ENCODE assay signal across 32 mouse cellular contexts in genomic region chr3:137151431-137151830, GRCm38 (mm10).
A peak's percentile ranks its signal among the peaks of the same experiment; 100 is the strongest.
DNase-seq lines count a peak whose midpoint lies in the region; ATAC-seq lines count a peak whose summit lies in the region.
"Had no signal": no experiment of that assay in that cellular context is flagged by ENCODE, and none has a peak within 500 bp of the region (broad histone marks: within the 10 kb centered on the region; RNA-seq: fewer than 3 reads in every experiment).

No protein-coding gene starts in this region.

- H3K9me3 ChIP-seq in hindbrain, embryonic 16.5 days (ENCODE audit: control insufficient read depth, low read length): no peaks in the 10 kb centered on the region
- H3K9me3 ChIP-seq: embryonic facial prominence, embryonic 10.5 days; embryonic facial prominence, embryonic 13.5 days; heart, embryonic 12.5 days; heart, embryonic 15.5 days; hindbrain, embryonic 10.5 days; hindbrain, embryonic 13.5 days had no signal

- no peak overlapping the region for H3K9ac ChIP-seq in hindbrain, embryonic 16.5 days (ENCODE audit: low read depth, low read length)
- H3K9ac ChIP-seq: embryonic facial prominence, embryonic 13.5 days; forebrain, postnatal 0 days; heart, embryonic 12.5 days; heart, embryonic 15.5 days; hindbrain, embryonic 13.5 days had no signal

- no peak overlapping the region for H3K4me2 ChIP-seq in hindbrain, embryonic 16.5 days (ENCODE audit: low read length)
- H3K4me2 ChIP-seq: embryonic facial prominence, embryonic 13.5 days; hindbrain, embryonic 13.5 days had no signal

- no peak for ATAC-seq in hindbrain, embryonic 16.5 days
- ATAC-seq: CD4-positive, CD25-positive, alpha-beta regulatory T cell, adult 4 months; forebrain, embryonic 14.5 days; forebrain, postnatal 0 days; hindbrain, postnatal 0 days; inflammation-experienced regulatory T-cells, adult 6 months; intestine, embryonic 16.5 days had no signal

- no peak overlapping the region for H3K4me3 ChIP-seq in hindbrain, embryonic 16.5 days (ENCODE audit: low read length)
- H3K4me3 ChIP-seq: embryonic facial prominence, embryonic 10.5 days; embryonic facial prominence, embryonic 13.5 days; heart, embryonic 12.5 days; heart, embryonic 15.5 days; hindbrain, embryonic 10.5 days; hindbrain, embryonic 13.5 days had no signal

- WGBS in hindbrain, embryonic 16.5 days: 90% methylated on average over 1 of the region's 1 CpGs

- peaks cover 7% of the 10 kb centered on the region for H3K4me1 ChIP-seq in hindbrain, embryonic 16.5 days (ENCODE audit: control insufficient read depth, insufficient read depth, low read depth, low read length)

- no peak overlapping the region for H3K27ac ChIP-seq in hindbrain, embryonic 16.5 days (ENCODE audit: low read depth, low read length)
- H3K27ac ChIP-seq: embryonic facial prominence, embryonic 10.5 days; embryonic facial prominence, embryonic 13.5 days; hindbrain, embryonic 10.5 days; hindbrain, embryonic 13.5 days had no signal

- H3K27me3 ChIP-seq in hindbrain, embryonic 16.5 days (replicated peaks; ENCODE audit: control insufficient read depth, insufficient read depth, low read length): no peaks in the 10 kb centered on the region
- H3K27me3 ChIP-seq: embryonic facial prominence, embryonic 13.5 days; heart, embryonic 12.5 days; heart, embryonic 15.5 days; hindbrain, embryonic 13.5 days had no signal

- H3K36me3 ChIP-seq in hindbrain, embryonic 16.5 days (ENCODE audit: control insufficient read depth, insufficient read depth, low read length): no peaks in the 10 kb centered on the region
- H3K36me3 ChIP-seq: embryonic facial prominence, embryonic 10.5 days; embryonic facial prominence, embryonic 13.5 days; heart, embryonic 12.5 days; heart, embryonic 15.5 days; hindbrain, embryonic 10.5 days; hindbrain, embryonic 13.5 days had no signal

- DNase-seq in 3134 (ENCODE audit: extremely low read depth, insufficient read length, low spot score) (peak; percentile 20), 416B (ENCODE audit: low read depth) (peak; percentile 37), NIH3T3 (ENCODE audit: low read depth) (peak; percentile 11)
- DNase-seq in fibroblast of lung, adult 2 months (ENCODE audit: low read depth): peak; percentile 78
- DNase-seq in kidney, postnatal 36 days: no peak
- no peak for DNase-seq in gastrocnemius, adult 8-10 months (ENCODE audit: low spot score in 2 of 2)
- no peak for DNase-seq in embryo, embryonic 10 days (ENCODE audit: low spot score)
- DNase-seq: adrenal gland, adult 2 months; adrenal gland, postnatal 14 days; B cell, adult 2 months; cerebellum, adult 11 months; cerebellum, adult 8-10 months; cerebellum, postnatal 14 days; forebrain, postnatal 0 days; gastrocnemius, adult 2 months; gastrocnemius, postnatal 25 days; heart, adult 18-20 months; heart, postnatal 10 days; heart, postnatal 36 days; kidney, adult 18-20 months had no signal

Comparison
In these comparisons a context has a peak if more than half of its experiments do, and no peak if none do; other contexts are left out.
1. DNase-seq: peak in 3134 (single experiment), 416B (single experiment), NIH3T3 (single experiment) and fibroblast of lung, adult 2 months (single experiment); none in kidney, postnatal 36 days (0 of 2), gastrocnemius, adult 8-10 months (0 of 2) and embryo, embryonic 10 days (single experiment).